Mouse (Mus musculus) neural tube, embryonic 10.5 days (tissue): ENCODE results near the gene Ints3.

Source experiments
- DNase-seq: peaks from one replicate; pipeline ENCODE4 v3.0.0-alpha.2; 2017; ENCODE audit warnings: low spot score; ENCODE audit errors: extremely low spot score

Gene Ints3

GRCm38 (mm10) chr3:90433381-90434020, at the start of gene Ints3:
TSS of gene Ints3 (minus strand) at chr3:90433622.
- DNase-seq: peak; percentile 95

DNA sequence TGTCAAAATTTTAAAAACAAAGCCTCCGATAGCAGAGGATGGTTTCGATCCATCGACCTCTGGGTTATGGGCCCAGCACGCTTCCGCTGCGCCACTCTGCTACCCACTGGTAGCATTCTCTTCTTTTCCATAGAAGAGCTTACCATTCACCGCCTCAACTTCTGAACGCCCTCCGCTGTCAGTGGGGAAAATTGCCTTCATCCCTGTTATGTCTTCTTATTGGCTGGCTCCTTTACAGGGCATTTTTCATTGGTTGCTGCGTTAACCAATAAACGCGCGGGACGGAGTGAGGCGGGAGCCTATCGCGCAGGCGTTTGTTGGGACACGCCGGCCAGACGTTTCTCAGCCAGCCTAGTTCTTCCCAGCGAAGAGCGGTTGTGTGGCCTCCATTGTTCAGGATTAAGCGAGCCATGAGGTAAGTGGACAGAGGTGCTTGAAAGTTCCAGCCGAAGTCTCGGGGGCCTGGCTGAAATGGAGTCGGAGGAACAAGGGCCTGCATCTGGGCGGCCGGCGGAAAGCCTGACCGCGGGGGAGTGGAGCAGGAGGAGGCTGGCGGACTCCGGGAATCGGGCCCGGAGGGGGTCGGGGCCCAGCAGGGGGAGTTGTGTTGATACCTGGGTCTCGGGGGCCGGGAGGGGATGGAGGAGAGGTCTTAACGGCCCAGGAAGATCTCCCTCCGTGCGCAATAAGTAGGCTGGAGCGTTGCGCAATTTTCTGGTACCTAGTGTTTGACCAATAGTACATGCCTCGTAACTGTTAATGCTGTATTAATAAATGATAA, 42.6 kb upstream of the Ints3 start, which contains the start of gene Ilf2:
Ilf2 (plus strand) TSS at position 296 of the 781 bp plus-strand sequence.
- DNase-seq: peak; percentile 97

- no peak for DNase-seq
These were observed 41.9 kb upstream of the Ints3 start for GRCm38 (mm10) chr3:90475151-90475830.

GRCm38 (mm10) chr3:90472213-90472612, 38.8 kb upstream of the Ints3 start:
- no peak for DNase-seq

DNA sequence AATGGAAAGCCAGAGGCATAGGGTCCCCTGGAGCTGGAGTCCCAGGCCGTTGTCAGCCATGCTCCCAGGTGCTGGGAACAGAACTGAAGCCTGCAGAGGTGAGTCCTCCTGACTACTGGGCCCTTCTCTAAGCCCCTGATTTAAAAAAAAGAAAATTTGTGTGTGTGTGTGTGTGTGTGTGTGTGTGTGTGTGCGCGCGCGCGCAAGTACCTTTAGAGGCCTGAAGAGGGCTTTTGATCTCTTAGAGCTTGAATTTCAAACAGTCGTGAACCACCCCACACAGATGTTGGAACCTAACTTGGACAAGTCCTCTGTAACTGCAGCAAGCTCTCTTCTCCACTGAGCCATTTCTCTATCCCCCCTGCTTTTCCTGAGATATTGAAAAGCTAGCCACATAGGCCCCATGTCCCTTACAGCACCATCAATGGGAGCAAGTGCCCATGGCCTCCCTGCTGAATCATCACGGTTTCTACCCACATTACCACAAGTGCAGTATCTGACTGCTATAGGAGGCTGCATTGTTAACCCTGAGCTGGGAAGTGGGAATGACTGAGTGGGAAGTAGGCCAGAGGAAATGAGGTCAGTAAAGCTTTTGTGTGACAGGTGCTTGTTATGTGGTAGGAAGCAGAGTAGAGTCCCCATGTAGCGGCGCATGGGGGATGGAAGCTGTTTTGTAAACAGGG, 34.3 kb upstream of the Ints3 start:
- DNase-seq: no peak

DNA sequence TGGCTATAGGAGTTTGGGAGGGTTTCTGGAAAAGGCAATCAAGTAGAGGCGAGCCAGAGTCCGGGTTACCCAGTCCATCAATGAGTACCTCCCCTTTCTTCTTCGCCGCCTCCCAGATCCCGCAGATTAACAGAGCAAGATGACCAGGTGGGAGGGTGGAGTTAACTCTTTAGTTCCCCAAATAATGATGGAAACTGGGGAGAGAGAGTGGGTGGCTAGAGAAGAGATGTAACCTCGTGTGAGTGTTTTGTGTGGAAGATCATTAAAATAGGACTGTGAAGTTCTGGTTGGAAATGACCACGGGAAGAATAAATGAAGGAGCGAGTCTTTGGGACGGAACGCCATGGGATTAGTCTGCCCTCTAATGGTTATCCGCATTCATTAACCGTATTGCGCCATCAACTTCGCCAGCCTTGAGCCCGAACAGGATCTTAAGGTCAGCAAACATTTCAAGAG, 32.9 kb upstream of the Ints3 start:
- no peak for DNase-seq

- peak; percentile 71 for DNase-seq
These were observed 32.4 kb upstream of the Ints3 start, which contains the start of gene Npr1 for GRCm38 (mm10) chr3:90465686-90466310. TSS of gene Npr1 (minus strand) at chr3:90465866.

GRCm38 (mm10) chr3:90465081-90465685, 31.8 kb upstream of the Ints3 start:
- DNase-seq: peak; percentile 67

- DNase-seq: peak; percentile 30
These were observed 31.2 kb upstream of the Ints3 start for GRCm38 (mm10) chr3:90464552-90465080.

- no peak for DNase-seq
These were observed 29.2 kb upstream of the Ints3 start for GRCm38 (mm10) chr3:90462579-90462978.

GRCm38 (mm10) chr3:90461935-90462334, 28.5 kb upstream of the Ints3 start:
- no peak for DNase-seq

GRCm38 (mm10) chr3:90460315-90460714, 26.9 kb upstream of the Ints3 start:
- no peak for DNase-seq

DNA sequence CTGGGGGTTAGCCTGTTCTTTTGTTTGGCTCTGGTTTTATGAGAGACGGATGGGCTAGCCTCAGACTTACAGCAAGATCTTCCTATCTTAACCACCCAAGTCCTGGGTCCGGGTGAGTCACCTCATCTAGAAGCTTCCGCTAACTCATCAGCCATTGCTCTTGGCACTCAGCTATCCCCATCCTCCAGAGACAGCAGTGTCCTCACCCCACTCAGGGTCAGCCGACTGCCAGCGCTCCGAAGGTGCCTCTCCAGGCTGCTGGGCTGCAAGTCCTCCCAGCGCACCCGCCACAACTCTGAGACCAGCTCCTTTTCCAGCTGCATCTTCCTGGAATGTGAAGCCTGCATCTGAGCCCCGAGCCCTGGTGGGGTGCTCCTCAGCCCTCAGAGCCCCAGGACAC, 26.3 kb upstream of the Ints3 start:
- no peak for DNase-seq

DNA sequence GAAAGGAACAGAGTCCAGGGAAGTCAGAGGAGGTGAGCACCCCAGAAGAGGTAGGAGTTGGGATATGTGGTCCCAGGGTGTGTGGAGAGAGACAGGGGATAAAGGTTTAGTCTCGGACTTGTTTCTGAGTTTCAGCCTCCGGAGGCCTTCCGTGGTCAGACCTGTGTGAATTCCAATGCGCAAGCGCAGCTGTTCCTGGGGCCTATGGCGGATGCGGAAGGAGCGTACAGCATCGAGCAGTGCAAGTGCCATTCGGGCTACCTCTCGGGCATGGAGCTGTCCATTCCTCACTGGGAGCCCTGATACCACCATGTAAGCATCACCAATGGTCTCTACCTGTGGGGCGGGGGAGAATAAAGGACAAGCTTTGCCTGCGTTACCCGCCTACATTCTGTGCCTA, 21.5 kb upstream of the Ints3 start:
- DNase-seq: no peak

DNA sequence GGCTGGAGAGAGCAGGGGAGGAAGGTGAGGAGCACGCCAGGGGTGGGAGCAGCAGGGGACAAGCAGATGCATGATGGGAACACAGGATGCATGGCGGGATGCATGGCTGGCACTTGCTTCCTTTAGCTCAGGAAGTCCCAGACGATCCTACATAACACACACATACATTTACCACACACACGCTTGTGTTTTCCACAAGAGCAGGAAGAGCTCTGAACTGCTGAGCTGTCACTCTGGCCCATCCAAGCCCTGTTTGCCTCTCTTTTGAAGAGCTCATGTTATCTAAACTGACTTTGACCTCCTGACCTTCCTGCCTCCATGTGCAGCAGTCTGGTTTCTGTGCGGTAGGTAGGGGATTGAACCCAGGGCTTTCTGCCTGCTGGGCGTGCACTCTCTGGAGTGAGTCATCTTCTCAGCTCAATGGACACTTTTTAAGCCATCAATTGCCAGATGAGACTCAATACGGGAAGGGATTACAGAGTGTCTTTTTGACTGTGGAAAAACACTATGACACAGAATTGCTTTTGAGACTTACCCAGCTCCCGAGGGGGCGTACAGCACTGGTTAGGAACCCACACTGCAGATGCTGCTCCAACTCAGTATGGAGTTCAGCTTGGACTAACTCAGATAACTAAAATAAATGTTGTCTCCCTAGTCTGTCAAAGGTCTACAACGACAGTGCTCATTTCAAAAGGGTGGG, 18.1 kb upstream of the Ints3 start:
- no peak for DNase-seq

DNA sequence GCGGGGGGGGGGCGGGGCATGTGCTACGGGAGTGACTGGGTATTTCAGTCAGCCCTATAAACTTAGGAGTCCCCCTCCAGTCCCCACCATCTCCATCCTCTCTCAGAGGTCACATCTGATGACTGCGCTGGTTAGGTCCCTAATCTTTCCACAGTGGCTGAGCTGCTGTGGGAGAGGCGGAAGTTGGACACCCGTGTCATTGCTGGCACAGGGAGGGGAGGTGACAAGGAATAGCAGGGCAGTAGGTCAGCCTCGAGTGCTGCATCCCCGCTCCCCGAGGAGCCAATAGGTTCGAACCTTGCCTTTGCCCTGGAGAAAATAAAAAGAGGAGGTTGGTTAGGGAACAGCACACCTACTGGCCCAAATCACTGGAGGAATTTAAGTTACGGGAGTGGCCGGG, 17.5 kb upstream of the Ints3 start:
- no peak for DNase-seq

DNA sequence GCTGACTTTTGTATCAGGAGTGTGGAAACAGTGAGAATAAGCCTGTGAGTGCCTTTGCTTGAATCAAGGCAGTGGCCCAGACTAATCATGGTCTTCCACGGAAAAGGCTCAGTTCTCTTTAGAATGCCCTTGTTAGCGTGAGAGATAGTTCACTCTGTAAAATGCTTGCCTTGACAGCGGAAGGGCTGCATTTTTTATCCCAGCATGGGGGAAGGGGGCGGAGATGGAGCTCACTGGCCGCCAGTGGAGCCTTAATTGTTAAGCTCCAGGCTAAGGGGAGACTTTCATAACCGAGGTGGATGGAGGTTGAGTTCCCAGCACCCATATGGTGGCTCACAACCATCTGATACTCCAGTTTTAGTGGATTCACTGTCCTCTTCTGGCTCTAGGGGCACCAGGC, 15.2 kb upstream of the Ints3 start:
- DNase-seq: no peak

GRCm38 (mm10) chr3:90447123-90447494, 13.7 kb upstream of the Ints3 start:
- DNase-seq: no peak

DNA sequence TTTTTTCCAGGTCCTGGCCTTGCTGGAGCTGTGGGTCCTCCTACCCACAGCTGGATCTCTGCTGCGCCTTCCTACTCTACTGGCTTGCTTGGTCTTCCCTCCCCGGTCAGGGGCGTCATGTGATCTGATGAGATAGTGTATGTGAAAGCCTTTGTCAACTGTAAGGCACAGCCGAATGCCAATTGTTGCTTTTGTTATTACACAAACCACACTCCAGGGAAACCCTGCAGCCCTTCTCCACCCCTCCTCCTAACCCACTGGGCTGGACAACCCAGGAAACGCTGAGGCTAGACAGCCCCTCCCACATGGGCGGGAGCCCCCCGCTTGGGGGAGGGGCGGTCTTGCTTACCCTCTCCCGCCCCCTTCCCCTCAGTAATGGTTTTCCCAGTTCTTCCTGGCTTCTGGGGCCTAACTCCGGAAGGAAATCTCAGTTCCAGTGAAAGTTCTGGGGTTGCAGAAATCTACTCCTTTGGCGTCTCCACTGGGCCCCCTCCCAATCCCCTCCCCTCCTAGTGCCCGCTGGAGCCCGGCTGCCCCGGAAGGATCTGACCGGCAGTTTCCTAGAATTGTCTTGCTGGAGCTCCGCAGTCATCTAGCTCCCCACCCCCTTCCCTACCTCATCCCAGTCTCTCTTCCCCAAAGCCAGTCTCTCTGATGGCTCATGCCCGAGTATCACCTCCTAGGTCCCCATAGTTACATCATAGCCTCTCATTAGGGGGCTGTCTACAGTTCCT, 13.1 kb upstream of the Ints3 start:
- peak; percentile 89 for DNase-seq
